In genomic region chr6:51212216-51212615, GRCm38 (mm10) we compare ENCODE assay signal across 25 mouse cellular contexts.
DNase-seq lines count a peak whose midpoint lies in the region; ATAC-seq lines count a peak whose summit lies in the region.
"Had no signal": no experiment of that assay in that cellular context is flagged by ENCODE, and none has a peak within 500 bp of the region (broad histone marks: within the 10 kb centered on the region; RNA-seq: fewer than 3 reads in every experiment).

No protein-coding gene starts in this region.

- intact Hi-C loops in heart, postnatal 36 days (cut with DNase I) = loop anchor here (10.0 kb wide), 2 partner anchors 53 to 123 kb away; no protein-coding TSS in a partner anchor
- intact Hi-C loops in heart, postnatal 10 days (cut with DNase I) = no loop called here

- H3K4me3 ChIP-seq in heart, embryonic 10.5 days = no peak overlapping the region
- H3K4me3 ChIP-seq in heart, embryonic 15.5 days = no peak overlapping the region
- H3K4me3 ChIP-seq in limb, embryonic 12.5 days (replicated peaks) = no peak overlapping the region
- no peak overlapping the region for H3K4me3 ChIP-seq in limb, embryonic 10.5 days
- H3K4me3 ChIP-seq: forebrain, embryonic 10.5 days; forebrain, embryonic 13.5 days; hindbrain, embryonic 10.5 days; hindbrain, embryonic 13.5 days; intestine, embryonic 15.5 days had no signal

- no peak overlapping the region for H3K9ac ChIP-seq in heart, embryonic 15.5 days
- 0 out of 2 replicates have a peak overlapping the region, but pooled peaks have one; percentile 14 for H3K9ac ChIP-seq in limb, embryonic 12.5 days (replicated peaks)
- H3K9ac ChIP-seq: forebrain, embryonic 13.5 days; hindbrain, embryonic 13.5 days; intestine, embryonic 15.5 days had no signal

- no peak for ATAC-seq in heart, embryonic 15.5 days (replicated peaks; ENCODE audit: insufficient number of reproducible peaks, insufficient read depth, low FRiP score, low read depth)
- no peak for ATAC-seq in limb, embryonic 12.5 days (ENCODE audit: insufficient number of reproducible peaks, insufficient read depth, low FRiP score, low TSS enrichment, low read depth)
- ATAC-seq: forebrain, embryonic 13.5 days; forebrain, embryonic 16.5 days; hindbrain, embryonic 16.5 days; intestine, embryonic 15.5 days; Patski had no signal

- 90% methylated on average over 8 of the region's 8 CpGs for WGBS in heart, embryonic 10.5 days
- 90% methylated on average over 8 of the region's 8 CpGs for WGBS in heart, embryonic 15.5 days
- WGBS in limb, embryonic 12.5 days = 78% methylated on average over 8 of the region's 8 CpGs
- 85% methylated on average over 8 of the region's 8 CpGs for WGBS in limb, embryonic 10.5 days

- H3K4me2 ChIP-seq in heart, embryonic 15.5 days = no peak overlapping the region
- no peak overlapping the region for H3K4me2 ChIP-seq in limb, embryonic 12.5 days
- H3K4me2 ChIP-seq: forebrain, embryonic 13.5 days; hindbrain, embryonic 13.5 days; intestine, embryonic 15.5 days had no signal

- DNase-seq in heart, embryonic 10.5 days (ENCODE audit: low spot score) = no peak
- DNase-seq in heart, postnatal 36 days = no peak
- DNase-seq in heart, postnatal 10 days = no peak
- no peak for DNase-seq in limb, embryonic 10.5 days (ENCODE audit: low spot score)
- peak; percentile 13 for DNase-seq in testis, postnatal 10 days (ENCODE audit: low spot score)
- DNase-seq in testis, postnatal 14 days (ENCODE audit: low spot score) = no peak
- DNase-seq: B cell, adult 2 months; cerebellum, adult 18-20 months; cerebellum, adult 9-10 months; cerebellum, postnatal 14 days; gastrocnemius, postnatal 10 days; gastrocnemius, postnatal 36 days; kidney, adult 11 months had no signal

- H3K27ac ChIP-seq in heart, embryonic 10.5 days = peak overlapping the region; percentile 43
- peak overlapping the region; percentile 66 for H3K27ac ChIP-seq in heart, embryonic 15.5 days
- H3K27ac ChIP-seq in limb, embryonic 12.5 days = no peak overlapping the region
- no peak overlapping the region for H3K27ac ChIP-seq in limb, embryonic 10.5 days
- H3K27ac ChIP-seq: forebrain, embryonic 10.5 days; forebrain, embryonic 13.5 days; hindbrain, embryonic 10.5 days; hindbrain, embryonic 13.5 days; intestine, embryonic 15.5 days had no signal

- H3K27me3 ChIP-seq in heart, embryonic 10.5 days (ENCODE audit: insufficient read depth, poor library complexity, severe bottlenecking) = peaks cover 9% of the 10 kb centered on the region
- H3K27me3 ChIP-seq in heart, embryonic 15.5 days = 0 out of 2 replicates have a peak, but pooled peaks cover 4% of the 10 kb centered on the region
- H3K27me3 ChIP-seq in limb, embryonic 12.5 days = peaks cover 10% of the 10 kb centered on the region
- H3K27me3 ChIP-seq in limb, embryonic 10.5 days (ENCODE audit: low read depth, poor library complexity, severe bottlenecking) = peaks cover 10% of the 10 kb centered on the region; the same call in 1 of the 2 replicates
- H3K27me3 ChIP-seq: CH12.LX; hindbrain, embryonic 13.5 days; Patski had no signal

- peaks cover 32% of the 10 kb centered on the region for H3K4me1 ChIP-seq in heart, embryonic 10.5 days
- peaks cover 37% of the 10 kb centered on the region for H3K4me1 ChIP-seq in heart, embryonic 15.5 days (replicated peaks)
- H3K4me1 ChIP-seq in limb, embryonic 12.5 days (replicated peaks) = peaks cover 25% of the 10 kb centered on the region
- peaks cover 36% of the 10 kb centered on the region for H3K4me1 ChIP-seq in limb, embryonic 10.5 days

- no peaks in the 10 kb centered on the region for H3K9me3 ChIP-seq in heart, embryonic 10.5 days
- H3K9me3 ChIP-seq in heart, embryonic 15.5 days (replicated peaks) = no peaks in the 10 kb centered on the region
- no peaks in the 10 kb centered on the region for H3K9me3 ChIP-seq in limb, embryonic 12.5 days
- H3K9me3 ChIP-seq in limb, embryonic 10.5 days (replicated peaks) = no peaks in the 10 kb centered on the region
- H3K9me3 ChIP-seq: forebrain, embryonic 10.5 days; forebrain, embryonic 13.5 days; G1E; hindbrain, embryonic 10.5 days; hindbrain, embryonic 13.5 days; intestine, embryonic 15.5 days had no signal

- no peaks in the 10 kb centered on the region for H3K36me3 ChIP-seq in heart, embryonic 10.5 days
- no peaks in the 10 kb centered on the region for H3K36me3 ChIP-seq in heart, embryonic 15.5 days
- no peaks in the 10 kb centered on the region for H3K36me3 ChIP-seq in limb, embryonic 12.5 days
- no peaks in the 10 kb centered on the region for H3K36me3 ChIP-seq in limb, embryonic 10.5 days
- H3K36me3 ChIP-seq: forebrain, embryonic 10.5 days; G1E; hindbrain, embryonic 10.5 days; hindbrain, embryonic 13.5 days; intestine, embryonic 15.5 days had no signal

Comparison
In these comparisons a context has a peak if more than half of its experiments do, and no peak if none do; other contexts are left out.
1. H3K27ac ChIP-seq: peak in heart, embryonic 10.5 days (single experiment) and heart, embryonic 15.5 days (single experiment); none in limb, embryonic 12.5 days (single experiment) and limb, embryonic 10.5 days (single experiment).